9 mouse cellular contexts compared by ENCODE assay signal in the genomic region with DNA sequence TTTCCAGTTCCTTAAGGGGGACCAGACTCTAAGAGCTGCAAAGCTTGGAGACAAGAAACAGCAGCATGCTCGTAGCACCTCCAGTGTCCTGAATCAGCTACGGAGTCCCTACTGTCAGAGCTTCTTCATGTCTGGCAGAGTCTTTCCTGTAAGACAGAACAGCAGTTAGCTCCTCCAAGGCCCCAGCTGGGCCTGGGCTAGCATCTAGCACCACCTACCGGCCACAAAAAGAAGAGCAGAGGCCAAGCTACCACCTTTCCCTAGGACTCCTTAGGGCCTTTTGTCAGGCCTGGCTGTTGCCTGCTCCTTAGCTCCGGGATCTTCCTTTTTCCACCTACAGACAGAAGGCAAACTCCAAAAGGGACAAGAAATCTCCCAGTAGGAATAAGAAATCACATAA.
DNase-seq lines count a peak whose midpoint lies in the region; ATAC-seq and TF ChIP-seq lines count a peak whose summit lies in the region.
"Had no signal": no experiment of that assay in that cellular context is flagged by ENCODE, and none has a peak within 500 bp of the region (broad histone marks: within the 10 kb centered on the region; RNA-seq: fewer than 3 reads in every experiment).

No protein-coding gene starts in this region.

- ATAC-seq in liver, embryonic 12.5 days: no peak
- no peak for ATAC-seq in intestine, postnatal 0 days
- no peak for ATAC-seq in limb, embryonic 11.5 days (ENCODE audit: insufficient number of reproducible peaks, low FRiP score, low TSS enrichment, low read depth)
- peak; percentile 63 for ATAC-seq in midbrain, postnatal 0 days (ENCODE audit: low FRiP score)

- H3K4me3 ChIP-seq in liver, embryonic 12.5 days: no peak overlapping the region
- H3K4me3 ChIP-seq in intestine, postnatal 0 days (ENCODE audit: low read depth, low read length): no peak overlapping the region
- no peak overlapping the region for H3K4me3 ChIP-seq in limb, embryonic 11.5 days (ENCODE audit: low read depth, low read length)
- H3K4me3 ChIP-seq in midbrain, postnatal 0 days (ENCODE audit: low read depth, low read length): no peak overlapping the region
- H3K4me3 ChIP-seq: myocyte had no signal

- WGBS in liver, embryonic 12.5 days (ENCODE audit: insufficient replicate concordance): 4% methylated on average over 4 of the region's 4 CpGs
- WGBS in intestine, postnatal 0 days: 6% methylated on average over 4 of the region's 4 CpGs
- 6% methylated on average over 4 of the region's 4 CpGs for WGBS in limb, embryonic 11.5 days
- WGBS in midbrain, postnatal 0 days: 3% methylated on average over 4 of the region's 4 CpGs

- no peaks in the 10 kb centered on the region for H3K36me3 ChIP-seq in liver, embryonic 12.5 days
- H3K36me3 ChIP-seq in intestine, postnatal 0 days (ENCODE audit: control insufficient read depth, insufficient read depth): no peaks in the 10 kb centered on the region
- no peaks in the 10 kb centered on the region for H3K36me3 ChIP-seq in limb, embryonic 11.5 days (ENCODE audit: control insufficient read depth, insufficient read depth, low read length)
- H3K36me3 ChIP-seq in midbrain, postnatal 0 days (ENCODE audit: insufficient read depth, low read length): no peaks in the 10 kb centered on the region
- H3K36me3 ChIP-seq in splenic B cell, adult 2 months (ENCODE audit: control insufficient read depth, insufficient read depth, low read length, poor library complexity, severe bottlenecking): no peaks in the 10 kb centered on the region

- peak; percentile 94 for TF ChIP-seq CTCF in intestine, postnatal 0 days (IDR thresholded peaks at IDR 0.05; ENCODE audit: low read depth)
- peak; percentile 98 for TF ChIP-seq CTCF in midbrain, postnatal 0 days (IDR thresholded peaks at IDR 0.05)

- no peak overlapping the region for H3K4me2 ChIP-seq in liver, embryonic 12.5 days
- H3K4me2 ChIP-seq in intestine, postnatal 0 days (replicated peaks; ENCODE audit: low read depth): no peak overlapping the region
- H3K4me2 ChIP-seq in limb, embryonic 11.5 days (ENCODE audit: low read depth, severe bottlenecking): no peak overlapping the region
- H3K4me2 ChIP-seq in midbrain, postnatal 0 days (ENCODE audit: low read depth, low read length, poor library complexity, severe bottlenecking): no peak overlapping the region

- H3K9me3 ChIP-seq in liver, embryonic 12.5 days (replicated peaks): no peaks in the 10 kb centered on the region
- H3K9me3 ChIP-seq in intestine, postnatal 0 days (ENCODE audit: control insufficient read depth): no peaks in the 10 kb centered on the region
- no peaks in the 10 kb centered on the region for H3K9me3 ChIP-seq in limb, embryonic 11.5 days (ENCODE audit: control insufficient read depth, low read length)
- H3K9me3 ChIP-seq in midbrain, postnatal 0 days (ENCODE audit: low read length): no peaks in the 10 kb centered on the region

- H3K4me1 ChIP-seq in liver, embryonic 12.5 days: no peaks in the 10 kb centered on the region
- no peaks in the 10 kb centered on the region for H3K4me1 ChIP-seq in intestine, postnatal 0 days (replicated peaks; ENCODE audit: control insufficient read depth, insufficient read depth, low read length)
- no peaks in the 10 kb centered on the region for H3K4me1 ChIP-seq in limb, embryonic 11.5 days (ENCODE audit: control insufficient read depth, insufficient read depth, low read length)
- no peaks in the 10 kb centered on the region for H3K4me1 ChIP-seq in midbrain, postnatal 0 days (ENCODE audit: insufficient read depth, low read length)

- DNase-seq in liver: peak; percentile 21
- DNase-seq in cerebellum, adult 9-11 months: peak; percentile 81
- peak; percentile 68 to 79 for DNase-seq in frontal cortex, postnatal 36 days (ENCODE audit: low spot score in 2 of 2)
- DNase-seq in limb, embryonic 11.5 days (ENCODE audit: low spot score): peak; percentile 72
- peak; percentile 80 for DNase-seq in midbrain, postnatal 0 days (ENCODE audit: low spot score)
- DNase-seq in splenic B cell, adult 2 months (ENCODE audit: low read depth, low spot score): peak; percentile 45

- H3K27ac ChIP-seq in liver, embryonic 12.5 days: no peak overlapping the region
- no peak overlapping the region for H3K27ac ChIP-seq in intestine, postnatal 0 days (ENCODE audit: low read depth, low read length)
- H3K27ac ChIP-seq in limb, embryonic 11.5 days (replicated peaks; ENCODE audit: low read depth, low read length): no peak overlapping the region
- H3K27ac ChIP-seq in midbrain, postnatal 0 days (ENCODE audit: low read depth, low read length): no peak overlapping the region

- peaks cover 39% of the 10 kb centered on the region for H3K27me3 ChIP-seq in liver, embryonic 12.5 days (replicated peaks)
- H3K27me3 ChIP-seq in intestine, postnatal 0 days (replicated peaks; ENCODE audit: control insufficient read depth, insufficient read depth, low read length): no peaks in the 10 kb centered on the region
- peaks cover 25% of the 10 kb centered on the region for H3K27me3 ChIP-seq in limb, embryonic 11.5 days (ENCODE audit: control insufficient read depth, insufficient read depth, low read length)
- 0 out of 2 replicates have a peak, but pooled peaks cover 4% of the 10 kb centered on the region for H3K27me3 ChIP-seq in midbrain, postnatal 0 days (ENCODE audit: insufficient read depth, low read length)
- H3K27me3 ChIP-seq in splenic B cell, adult 2 months (ENCODE audit: control insufficient read depth, insufficient read depth, low read length, poor library complexity, severe bottlenecking): no peaks in the 10 kb centered on the region

- H3K9ac ChIP-seq in liver, embryonic 12.5 days: no peak overlapping the region
- no peak overlapping the region for H3K9ac ChIP-seq in intestine, postnatal 0 days (ENCODE audit: low read depth, low read length)
- no peak overlapping the region for H3K9ac ChIP-seq in limb, embryonic 11.5 days (ENCODE audit: low read length)
- H3K9ac ChIP-seq in midbrain, postnatal 0 days (replicated peaks; ENCODE audit: low read length, poor library complexity, severe bottlenecking): no peak overlapping the region

Comparison
In these comparisons a context has a peak if more than half of its experiments do, and no peak if none do; other contexts are left out.
1. DNase-seq: peak in every context shown above with its lines; median percentile 81 in cerebellum, adult 9-11 months; 80 in midbrain, postnatal 0 days; 74 in frontal cortex, postnatal 36 days; 72 in limb, embryonic 11.5 days; 45 in splenic B cell, adult 2 months; 21 in liver.